Mouse (Mus musculus): ENCODE data around the gene A430078G23Rik.
"Not testable (repeated sequence)": the region's sequence is repeated elsewhere in the genome, so short reads cannot be mapped to it uniquely, and the experiment has no call there.

DNA sequence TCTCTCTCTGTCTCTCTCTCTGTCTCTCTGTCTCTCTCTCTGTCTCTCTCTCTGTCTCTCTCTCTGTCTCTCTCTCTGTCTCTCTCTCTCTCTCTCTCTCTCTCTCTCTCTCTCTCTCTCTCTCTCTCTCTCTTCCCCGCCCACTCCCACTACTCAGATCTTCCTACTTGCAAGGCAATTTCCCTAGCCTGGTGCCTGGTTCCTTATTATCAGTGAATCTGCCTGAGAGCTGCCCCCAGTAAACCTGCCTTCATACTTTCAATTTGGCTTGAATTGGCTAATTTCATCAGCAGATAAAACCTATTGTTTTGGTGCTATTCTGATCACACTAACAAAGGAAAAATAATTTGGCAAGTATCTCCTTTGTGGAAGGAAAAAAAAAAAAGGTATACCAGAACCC lies 39.8 kb upstream of the A430078G23Rik start:
- not testable (repeated sequence) for TF ChIP-seq POLR2AphosphoS2 (IDR thresholded peaks at IDR 0.05; ENCODE audit: insufficient read length, low read depth); POLR2A (IDR thresholded peaks at IDR 0.05; ENCODE audit: insufficient read length, low read depth); MYOG (IDR thresholded peaks at IDR 0.05; ENCODE audit: control insufficient read depth in 1 of 3, insufficient read depth in 1 of 3, insufficient read length in 2 of 3, low read depth in 2 of 3); TCF12 (IDR thresholded peaks at IDR 0.05; ENCODE audit: insufficient read depth, poor library complexity, severe bottlenecking); CEBPB (IDR thresholded peaks at IDR 0.05; ENCODE audit: insufficient read depth, poor library complexity, severe bottlenecking); TCF3 (IDR thresholded peaks at IDR 0.05; ENCODE audit: insufficient read length, low read depth)

Data from myocyte (in vitro differentiated cells).